In genomic region chr1:180924737-180925136, GRCm38 (mm10) we compare ENCODE assay signal across 32 mouse cellular contexts. TPM values are rescaled to one million over a fixed set of nuclear protein-coding genes. Genes with fewer than 3 reads are reported as not detected.
"Had no signal": no experiment of that assay in that cellular context is flagged by ENCODE, and none has a peak within 500 bp of the region (broad histone marks: within the 10 kb centered on the region; RNA-seq: fewer than 3 reads in every experiment).

No protein-coding gene starts in this region.

- DNase-seq: gastrocnemius, postnatal 14 days; heart, postnatal 14 days; heart, postnatal 36 days; kidney, adult 18-20 months; kidney, adult 8-10 months; kidney, postnatal 10 days; kidney, postnatal 25 days; kidney, postnatal 4 days; liver, embryonic 13.5 days; liver, postnatal 0 days; lung, adult 2 months had no signal

- ATAC-seq: hindbrain, embryonic 16.5 days; inflammation-experienced regulatory T-cells, adult 6 months; intestine, embryonic 15.5 days; intestine, postnatal 0 days; liver, postnatal 0 days had no signal

- H3K4me2 ChIP-seq: heart, embryonic 13.5 days; heart, embryonic 15.5 days; hindbrain, embryonic 14.5 days; intestine, embryonic 15.5 days; limb, embryonic 12.5 days; liver, embryonic 13.5 days; liver, embryonic 15.5 days had no signal

- H3K36me3 ChIP-seq: heart, embryonic 10.5 days; heart, embryonic 13.5 days; heart, embryonic 15.5 days; intestine, embryonic 15.5 days; limb, embryonic 10.5 days; limb, embryonic 12.5 days; liver, embryonic 13.5 days; liver, embryonic 15.5 days had no signal

- H3K27me3 ChIP-seq: heart, embryonic 13.5 days; heart, embryonic 15.5 days; intestine, embryonic 15.5 days had no signal

- H3K9ac ChIP-seq: heart, embryonic 13.5 days; heart, embryonic 15.5 days; hindbrain, embryonic 14.5 days; intestine, embryonic 15.5 days; limb, embryonic 12.5 days; liver, embryonic 13.5 days; liver, embryonic 15.5 days; liver, postnatal 0 days had no signal

- H3K9me3 ChIP-seq: heart, embryonic 10.5 days; heart, embryonic 13.5 days; heart, embryonic 15.5 days; intestine, embryonic 15.5 days; limb, embryonic 10.5 days; limb, embryonic 12.5 days; liver, embryonic 13.5 days; liver, embryonic 15.5 days had no signal

- H3K4me3 ChIP-seq: heart, embryonic 10.5 days; heart, embryonic 13.5 days; heart, embryonic 15.5 days; intestine, embryonic 15.5 days; layer of hippocampus, adult 2 months; limb, embryonic 10.5 days; limb, embryonic 12.5 days; liver, embryonic 13.5 days; liver, embryonic 15.5 days had no signal

- H3K4me1 ChIP-seq: heart, embryonic 13.5 days; heart, embryonic 15.5 days; intestine, embryonic 15.5 days; limb, embryonic 10.5 days; limb, embryonic 12.5 days had no signal

- H3K27ac ChIP-seq: heart, embryonic 10.5 days; heart, embryonic 13.5 days; heart, embryonic 15.5 days; hindbrain, embryonic 14.5 days; intestine, embryonic 15.5 days; layer of hippocampus, adult 2 months; limb, embryonic 10.5 days; limb, embryonic 12.5 days; liver, embryonic 13.5 days; liver, embryonic 15.5 days had no signal

RNA-seq across cellular contexts. Expression of gene Lefty1, which starts 10.1 kb away (rescaled TPM):
- total RNA-seq: granulocyte monocyte progenitor cell, adult 5-6 weeks had no signal
- polyA plus RNA-seq: inflammation-experienced regulatory T-cells, adult 6 months had no signal

RNA-seq across cellular contexts. Expression of gene Lefty2, which starts 31.8 kb away (rescaled TPM):
- total RNA-seq: gastrocnemius, adult 18-20 months; gastrocnemius, adult 8-10 months; gastrocnemius, postnatal 14 days; gastrocnemius, postnatal 4 days; granulocyte monocyte progenitor cell, adult 5-6 weeks; heart, adult 8-10 months; heart, postnatal 36 days; hematopoietic stem cell, adult 5-6 weeks; liver, adult 2 months had no signal
- polyA plus RNA-seq: hindbrain, embryonic 11.5 days; inflammation-experienced regulatory T-cells, adult 6 months; intestine, postnatal 0 days; kidney, embryonic 14.5 days; limb, embryonic 10.5 days; limb, embryonic 12.5 days; liver, adult 2 months; liver, embryonic 13.5 days; liver, embryonic 15.5 days; liver, postnatal 0 days; lung, adult 2 months had no signal
